Mouse (Mus musculus) 416B (cell line): ENCODE measurements around the gene Cables2.

ENCODE experiments used
- DNase-seq: peaks from one replicate; pipeline ENCODE4 v3.0.0; 2011; ENCODE audit warnings: low read depth

Gene Cables2

GRCm38 (mm10) chr2:180225762-180226378 is 47.4 kb downstream of the Cables2 start, which contains the start of gene Lama5:
Gene Lama5, minus strand, starts transcription at chr2:180225859.
- no peak for DNase-seq

- DNase-seq, result no peak
Measured at GRCm38 (mm10) chr2:180225044-180225761, 48.1 kb downstream of the Cables2 start.

DNA sequence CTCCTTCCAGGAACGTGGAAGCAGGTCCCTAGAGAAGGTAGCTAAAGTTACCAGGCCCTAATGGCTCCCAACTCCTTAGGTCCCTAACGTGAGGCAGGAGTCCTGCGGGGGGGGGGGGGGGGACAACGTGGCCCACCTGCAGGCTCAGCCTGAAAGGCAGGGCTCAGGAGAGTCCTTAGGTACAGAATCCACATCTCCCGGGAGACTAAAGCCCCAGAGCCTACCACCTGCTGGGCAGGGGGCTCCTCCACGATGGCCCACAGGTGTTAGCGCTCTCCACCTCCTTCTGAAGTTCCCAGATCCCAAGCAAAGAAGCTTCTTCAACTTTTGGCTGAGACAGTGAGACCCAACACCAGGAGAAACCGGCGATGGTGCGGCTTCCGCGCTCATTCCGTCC is 48.7 kb downstream of the Cables2 start:
- DNase-seq, result no peak

DNA sequence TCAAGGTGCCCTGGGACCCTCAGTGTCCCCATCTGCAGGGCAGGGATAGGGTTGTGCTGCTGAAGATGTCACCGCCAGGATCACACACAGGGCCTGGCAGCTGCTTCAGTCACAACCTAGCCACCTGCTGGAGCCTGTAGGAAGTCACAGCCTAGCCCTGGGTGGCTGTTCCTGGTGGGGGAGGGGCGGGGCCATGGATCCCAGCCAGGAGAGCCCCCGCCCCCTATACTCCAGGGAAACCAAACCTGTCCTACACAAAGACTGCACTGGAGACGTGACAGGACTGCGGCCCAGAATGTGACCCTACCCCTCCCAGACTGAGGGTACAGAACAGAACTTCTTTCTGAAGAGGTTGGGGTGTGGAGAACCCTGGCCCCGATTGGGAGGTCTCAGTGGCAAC is 51.0 kb downstream of the Cables2 start:
- no peak for DNase-seq

DNA sequence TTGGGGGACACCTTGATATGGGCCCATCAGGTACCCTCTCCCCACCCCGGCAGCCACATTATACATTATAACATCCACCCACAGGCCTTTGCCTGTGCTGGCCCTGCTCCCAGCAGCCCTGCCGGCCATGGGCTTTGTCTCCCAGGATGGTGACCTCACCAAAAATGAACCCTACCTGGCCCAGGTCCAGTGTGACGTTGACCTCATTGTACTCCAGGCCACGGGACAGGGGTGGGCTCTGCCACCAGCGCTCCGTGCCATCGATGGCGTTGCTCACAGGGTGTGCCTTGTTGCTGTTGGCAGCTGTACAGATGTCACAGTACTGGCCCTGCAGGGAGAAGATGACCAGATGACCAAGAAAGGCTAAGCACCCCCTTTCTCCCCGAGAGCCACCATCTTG is 52.2 kb downstream of the Cables2 start:
- no peak for DNase-seq

GRCm38 (mm10) chr2:180220165-180220564 is 53.1 kb downstream of the Cables2 start:
- no peak for DNase-seq

GRCm38 (mm10) chr2:180219145-180219943 is 54.0 kb downstream of the Cables2 start:
- DNase-seq, result no peak

- no peak for DNase-seq
Measured at GRCm38 (mm10) chr2:180218677-180219076, 54.6 kb downstream of the Cables2 start.

DNA sequence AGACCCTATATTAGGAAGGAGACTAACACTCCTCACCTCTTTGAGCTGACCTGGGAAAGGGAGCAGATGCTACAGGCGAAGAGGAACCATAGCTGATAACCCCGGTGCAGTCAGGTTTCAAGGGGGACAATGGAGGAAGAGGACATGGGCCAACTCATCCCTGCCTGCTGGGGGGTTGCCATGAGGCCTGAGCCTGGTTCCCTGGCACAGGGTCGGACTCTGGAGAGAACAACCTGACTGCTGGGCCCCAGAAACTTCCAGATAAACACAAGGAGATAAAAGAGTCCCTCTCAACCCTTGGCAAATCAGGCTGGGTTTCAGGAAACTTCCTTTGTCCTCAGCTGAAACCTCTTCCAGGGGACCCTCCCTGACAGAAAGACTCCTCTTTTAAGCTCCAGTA is 55.1 kb downstream of the Cables2 start:
- DNase-seq, result no peak

- DNase-seq, result peak; percentile 42
Measured at GRCm38 (mm10) chr2:180217587-180217986, 55.7 kb downstream of the Cables2 start.

DNA sequence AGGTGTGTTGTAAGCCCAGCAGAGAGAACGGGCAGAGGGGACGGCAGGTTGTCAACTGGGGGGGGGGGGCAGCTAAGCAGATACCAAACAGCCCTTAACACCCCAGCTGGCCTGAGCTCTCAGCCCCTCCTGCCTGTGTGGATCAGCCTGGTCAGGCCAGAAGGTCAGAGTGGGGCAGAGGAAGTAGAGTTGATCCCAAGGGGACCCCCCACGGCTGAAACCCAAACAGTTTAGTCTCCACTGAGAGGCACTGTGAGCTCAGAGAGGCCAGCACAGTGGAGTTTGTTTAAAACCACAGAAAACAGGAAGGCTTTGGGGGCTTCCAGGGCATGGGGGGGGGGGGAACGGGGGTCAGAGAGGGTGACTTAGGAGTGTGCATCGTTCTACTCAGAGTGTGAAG is 56.4 kb downstream of the Cables2 start:
- no peak for DNase-seq

GRCm38 (mm10) chr2:180215951-180216350 is 57.3 kb downstream of the Cables2 start:
- DNase-seq, result peak; percentile 75

DNA sequence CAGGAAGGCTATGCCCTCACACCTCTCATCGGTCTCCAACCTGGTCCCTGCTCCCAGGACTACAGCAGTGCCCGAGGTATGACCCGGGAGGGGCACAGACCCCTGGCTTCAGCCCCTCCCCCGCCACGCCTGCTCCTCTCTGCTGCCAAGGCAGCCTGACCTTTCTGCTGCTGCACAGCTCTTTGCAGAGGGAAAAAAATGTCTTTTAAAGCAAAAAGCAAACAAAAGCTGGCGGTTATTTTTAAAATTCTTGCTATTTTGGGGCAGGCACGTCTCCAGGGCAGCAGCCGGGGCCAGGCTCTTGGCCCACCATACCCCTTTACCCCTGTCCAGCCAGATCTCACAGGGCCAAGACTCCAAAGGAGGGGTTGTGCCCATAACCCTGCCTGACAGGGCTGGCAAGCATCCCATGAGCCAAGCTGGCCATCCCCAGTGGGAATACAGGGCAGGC is 58.3 kb downstream of the Cables2 start:
- DNase-seq, result no peak

- no peak for DNase-seq
Measured at GRCm38 (mm10) chr2:180214352-180214978, 58.8 kb downstream of the Cables2 start.

GRCm38 (mm10) chr2:180212255-180212654 is 61.0 kb downstream of the Cables2 start:
- no peak for DNase-seq

- peak; percentile 60 for DNase-seq
Measured at GRCm38 (mm10) chr2:180208976-180209375, 64.3 kb downstream of the Cables2 start.
